In genomic region chr2:27141950-27142693, GRCm38 (mm10) we compare ENCODE assay signal across 8 mouse cellular contexts. TPM values are rescaled to one million over a fixed set of nuclear protein-coding genes. Genes with fewer than 3 reads are reported as not detected.
A peak's percentile ranks its signal among the peaks of the same experiment; 100 is the strongest.
DNase-seq lines count a peak whose midpoint lies in the region; TF ChIP-seq lines count a peak whose summit lies in the region.

Fam163b (minus strand) TSS chr2:27142491.

- peak within 1 kb of the TSS; percentile 86 for H3K4me3 ChIP-seq in E14TG2a.4 (replicated peaks; ENCODE audit: low read length)

- peak; percentile 41 to 66 for DNase-seq in adrenal gland, adult (ENCODE audit: inconsistent age in 2 of 2, low spot score in 1 of 2)
- peak; percentile 75 for DNase-seq in embryo, embryonic 9.5 days (ENCODE audit: extremely low spot score)
- peak; percentile 61 for DNase-seq in heart, postnatal 4 days
- DNase-seq in layer of hippocampus, adult 9-11 months, result peak; percentile 53
- DNase-seq in lung, postnatal 4 days, result peak; percentile 49 to 76
- DNase-seq in right cerebral cortex, postnatal 4 days, result peak; percentile 65
- no peak for DNase-seq in urinary bladder, adult 2 months (ENCODE audit: low spot score)

- no peaks in the 10 kb centered on the region for H3K36me3 ChIP-seq in E14TG2a.4 (ENCODE audit: insufficient read depth, low read length)

- peaks cover 3% of the 10 kb centered on the region; the same call in 1 of the 2 replicates for H3K9me3 ChIP-seq in E14TG2a.4 (ENCODE audit: low read length)

- peaks cover 72% of the 10 kb centered on the region for H3K27me3 ChIP-seq in E14TG2a.4 (ENCODE audit: insufficient read depth, low read length)

- no peak for TF ChIP-seq CTCF in E14TG2a.4 (conservative IDR thresholded peaks at IDR 0.05; ENCODE audit: low read length)

- H3K4me1 ChIP-seq in E14TG2a.4 (replicated peaks; ENCODE audit: low read depth, low read length), result peaks cover 10% of the 10 kb centered on the region

RNA-seq across cellular contexts. Expression of gene Fam163b, which starts in this region (rescaled TPM):
- total RNA-seq in heart, postnatal 4 days (2021), result under 1 TPM; 0.55 to 0.65 TPM
- polyA plus RNA-seq in urinary bladder, adult 2 months (2012; rRNA removed), result 0.09 and 0.11 TPM in 2 replicates

Comparison
In these comparisons a context has a peak if more than half of its experiments do, and no peak if none do; other contexts are left out.
1. Peak in DNase-seq in heart, postnatal 4 days; RNA of the gene not detected or under 1 TPM.